Comparison of ENCODE assay signal across 11 mouse cellular contexts in the genomic region with DNA sequence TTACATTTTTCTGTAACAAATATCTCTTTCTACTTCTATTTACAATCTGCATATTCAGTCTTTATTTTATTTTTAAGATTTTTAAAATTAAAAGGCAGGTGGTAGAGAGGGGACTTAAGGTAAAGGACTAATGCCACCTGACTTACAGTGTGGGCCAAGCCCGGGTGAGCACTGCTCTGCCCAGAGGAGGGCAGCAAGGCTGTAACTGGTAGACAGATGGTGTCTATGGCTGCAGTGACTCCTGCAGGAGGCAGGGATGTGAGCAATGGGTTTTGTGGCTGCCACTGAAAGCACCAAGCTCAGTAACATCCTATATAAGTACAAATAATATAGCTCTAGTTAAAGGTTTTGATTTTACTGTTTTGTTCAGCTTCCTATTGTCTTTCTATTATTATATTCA.
DNase-seq lines count a peak whose midpoint lies in the region; ATAC-seq and TF ChIP-seq lines count a peak whose summit lies in the region.
"Had no signal": no experiment of that assay in that cellular context is flagged by ENCODE, and none has a peak within 500 bp of the region (broad histone marks: within the 10 kb centered on the region; RNA-seq: fewer than 3 reads in every experiment).

No protein-coding gene starts in this region.

- no peaks in the 10 kb centered on the region for H3K9me3 ChIP-seq in forebrain, embryonic 15.5 days
- H3K9me3 ChIP-seq in neural tube, embryonic 15.5 days (replicated peaks) = no peaks in the 10 kb centered on the region
- H3K9me3 ChIP-seq: heart, embryonic 15.5 days; lung, embryonic 15.5 days had no signal

- no peak overlapping the region for H3K4me2 ChIP-seq in forebrain, embryonic 15.5 days (replicated peaks)
- H3K4me2 ChIP-seq in neural tube, embryonic 15.5 days = no peak overlapping the region
- H3K4me2 ChIP-seq: heart, embryonic 15.5 days; lung, embryonic 15.5 days had no signal

- H3K4me1 ChIP-seq in forebrain, embryonic 15.5 days = 0 out of 2 replicates have a peak, but pooled peaks cover 2% of the 10 kb centered on the region
- peaks cover 15% of the 10 kb centered on the region; the same call in 1 of the 2 replicates for H3K4me1 ChIP-seq in neural tube, embryonic 15.5 days
- H3K4me1 ChIP-seq: heart, embryonic 15.5 days; lung, embryonic 15.5 days had no signal

- H3K9ac ChIP-seq in forebrain, embryonic 15.5 days (replicated peaks) = no peak overlapping the region
- no peak overlapping the region for H3K9ac ChIP-seq in neural tube, embryonic 15.5 days (replicated peaks)
- H3K9ac ChIP-seq: heart, embryonic 15.5 days; lung, embryonic 15.5 days had no signal

- DNase-seq in layer of hippocampus, adult 2 months (ENCODE audit: low spot score in 2 of 2) = no peak
- no peak for DNase-seq in layer of hippocampus, adult 11-12 months (ENCODE audit: low spot score)
- peak; percentile 46 for DNase-seq in cerebellum, adult 8-10 months
- no peak for DNase-seq in adipocyte (ENCODE audit: low spot score)
- no peak for DNase-seq in spleen, adult 12 weeks (ENCODE audit: low spot score)
- DNase-seq: adrenal gland, postnatal 10 days; layer of hippocampus, adult 9-11 months had no signal

- no peaks in the 10 kb centered on the region for H3K27me3 ChIP-seq in forebrain, embryonic 15.5 days
- H3K27me3 ChIP-seq in neural tube, embryonic 15.5 days (replicated peaks) = no peaks in the 10 kb centered on the region
- H3K27me3 ChIP-seq: heart, embryonic 15.5 days; lung, embryonic 15.5 days had no signal

- H3K27ac ChIP-seq in layer of hippocampus, adult 2 months = peak overlapping the region; percentile 24; the same call in 1 of the 2 replicates
- H3K27ac ChIP-seq in forebrain, embryonic 15.5 days (replicated peaks) = no peak overlapping the region
- no peak overlapping the region for H3K27ac ChIP-seq in neural tube, embryonic 15.5 days (replicated peaks)
- H3K27ac ChIP-seq: heart, embryonic 15.5 days; lung, embryonic 15.5 days had no signal

- peak; percentile 55 for TF ChIP-seq CTCF in layer of hippocampus, adult 2 months (conservative IDR thresholded peaks at IDR 0.05)

- H3K4me3 ChIP-seq in layer of hippocampus, adult 2 months = no peak overlapping the region
- H3K4me3 ChIP-seq in forebrain, embryonic 15.5 days = no peak overlapping the region
- H3K4me3 ChIP-seq in neural tube, embryonic 15.5 days (replicated peaks) = no peak overlapping the region
- H3K4me3 ChIP-seq: heart, embryonic 15.5 days; lung, embryonic 15.5 days had no signal

- no peaks in the 10 kb centered on the region for H3K36me3 ChIP-seq in forebrain, embryonic 15.5 days
- H3K36me3 ChIP-seq in neural tube, embryonic 15.5 days = no peaks in the 10 kb centered on the region
- H3K36me3 ChIP-seq: heart, embryonic 15.5 days; lung, embryonic 15.5 days had no signal

- 34% methylated on average over 1 of the region's 1 CpGs for WGBS in forebrain, embryonic 15.5 days
- WGBS in neural tube, embryonic 15.5 days = 27% methylated on average over 1 of the region's 1 CpGs

- 0 out of 2 replicates have a peak, but pooled peaks have one; percentile 51 for ATAC-seq in forebrain, embryonic 15.5 days (replicated peaks)
- peak; percentile 76; the same call in 1 of the 2 replicates for ATAC-seq in neural tube, embryonic 15.5 days (ENCODE audit: low FRiP score)
